Mouse (Mus musculus) adrenal gland, postnatal 4 days (tissue): ENCODE results near the gene Polh. TPM values are rescaled to one million over a fixed set of nuclear protein-coding genes. Genes with fewer than 3 reads are reported as not detected.

Source experiments
- DNase-seq, 2 experiments: peaks; one replicate each; pipeline ENCODE4 v3.0.0; 2021 to 2022; ENCODE audit warnings: low spot score in 2 of 2, mixed read lengths in 2 of 2
- total RNA-seq, 2 experiments: library from RNA; stranded (reverse); gene quantifications; 2 replicates each; pipeline ENCODE4 v1.2.3; 2021

Gene Polh
- total RNA-seq, 2 experiments from 2014 or later: 34.9 to 36.8 TPM

GRCm38 (mm10) chr17:46168768-46169167, 33.7 kb downstream of the Polh start:
- no peak for DNase-seq

GRCm38 (mm10) chr17:46168318-46168717, 34.1 kb downstream of the Polh start:
- DNase-seq: no peak

GRCm38 (mm10) chr17:46167014-46167413, 35.4 kb downstream of the Polh start:
- no peak for DNase-seq

- DNase-seq: no peak
Observed at GRCm38 (mm10) chr17:46166270-46166669, 36.2 kb downstream of the Polh start.

GRCm38 (mm10) chr17:46165460-46165859, 37.0 kb downstream of the Polh start:
- DNase-seq: no peak

- DNase-seq: no peak
Observed at GRCm38 (mm10) chr17:46164791-46165190, 37.7 kb downstream of the Polh start.

GRCm38 (mm10) chr17:46164301-46164700, 38.1 kb downstream of the Polh start:
- no peak for DNase-seq

GRCm38 (mm10) chr17:46162951-46163421, 39.5 kb downstream of the Polh start:
- no peak for DNase-seq

- no peak for DNase-seq
Observed at GRCm38 (mm10) chr17:46162551-46162950, 39.9 kb downstream of the Polh start.

- DNase-seq: no peak
Observed at GRCm38 (mm10) chr17:46161710-46162109, 40.7 kb downstream of the Polh start.

- DNase-seq: no peak
Observed at GRCm38 (mm10) chr17:46161179-46161578, 41.3 kb downstream of the Polh start.

GRCm38 (mm10) chr17:46160686-46161085, 41.8 kb downstream of the Polh start, which contains the start of gene Gtpbp2:
Gtpbp2 (plus strand) TSS chr17:46161032.
- DNase-seq: peak; percentile 58 to 84

- peak; percentile 67 to 90 for DNase-seq
Observed at GRCm38 (mm10) chr17:46160090-46160662, 42.3 kb downstream of the Polh start.

- DNase-seq: no peak
Observed at GRCm38 (mm10) chr17:46159236-46159635, 43.2 kb downstream of the Polh start.

GRCm38 (mm10) chr17:46157131-46157530, 45.3 kb downstream of the Polh start:
- no peak for DNase-seq

- no peak for DNase-seq
Observed at GRCm38 (mm10) chr17:46156680-46157079, 45.8 kb downstream of the Polh start.

- no peak for DNase-seq
Observed at GRCm38 (mm10) chr17:46154336-46154735, 48.1 kb downstream of the Polh start.

GRCm38 (mm10) chr17:46152847-46153782, 49.3 kb downstream of the Polh start, which contains the start of gene Mad2l1bp:
Mad2l1bp (minus strand) TSS chr17:46153553.
- DNase-seq: peak; percentile 64 to 73

GRCm38 (mm10) chr17:46143578-46144423, 58.6 kb downstream of the Polh start, which contains the start of gene Rsph9:
Rsph9 (minus strand) TSS chr17:46144216.
- peak; percentile 70 to 82 for DNase-seq

GRCm38 (mm10) chr17:46139872-46140271, 62.6 kb downstream of the Polh start:
- DNase-seq: no peak
